Mouse (Mus musculus): ENCODE data around the gene Pcdh7. TPM values are rescaled to one million over a fixed set of nuclear protein-coding genes. Genes with fewer than 3 reads are reported as not detected.

Pcdh7 gene
- polyA plus RNA-seq, 1 experiment: 25.8 TPM

DNA sequence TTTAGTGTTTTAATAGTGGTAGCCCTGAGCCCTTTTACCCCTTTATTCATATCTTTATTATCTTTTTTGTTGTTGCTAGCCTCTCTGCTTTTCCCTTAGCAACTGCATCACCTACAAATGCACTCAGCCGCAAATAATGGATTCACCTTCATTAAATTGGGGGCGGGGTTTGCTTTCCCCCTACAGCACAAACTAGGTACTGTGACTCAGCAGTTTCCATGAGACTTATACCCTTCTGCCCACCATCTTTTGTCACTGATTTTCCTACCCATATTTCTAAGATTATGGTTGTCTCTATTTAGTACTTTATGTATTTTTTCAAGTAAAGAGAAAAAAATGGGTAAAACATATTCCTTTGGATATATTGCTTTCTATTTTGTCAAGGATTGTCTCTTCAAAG is 56.7 kb downstream of the Pcdh7 start:
- DNase-seq (ENCODE audit: low read depth): no peak
- no peak for TF ChIP-seq CTCF (IDR thresholded peaks at IDR 0.05; ENCODE audit: borderline replicate concordance, extremely low read depth, insufficient read depth, insufficient read length)
- no peak for TF ChIP-seq POLR2A (IDR thresholded peaks at IDR 0.05; ENCODE audit: borderline replicate concordance, extremely low read depth, insufficient read depth, insufficient read length, poor library complexity, severe bottlenecking)

DNA sequence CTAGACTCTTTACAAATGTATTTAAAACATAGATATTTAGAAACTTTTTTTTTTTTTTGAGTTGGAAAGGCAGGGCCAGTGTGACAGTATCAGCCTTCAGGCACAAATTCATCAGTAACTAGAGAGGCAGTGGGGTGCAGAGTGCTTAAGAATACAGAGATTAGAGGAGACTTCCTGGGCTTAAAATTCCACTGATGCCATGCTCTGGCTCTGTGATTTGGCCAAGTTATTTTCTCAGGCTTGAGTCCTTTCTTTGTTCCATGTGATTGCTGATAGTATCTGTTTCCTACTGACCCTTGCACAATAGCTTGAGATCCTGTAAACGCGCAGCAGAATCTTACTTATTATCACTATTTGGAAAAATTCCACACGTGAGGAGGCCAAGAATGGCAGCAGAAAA is 60.3 kb downstream of the Pcdh7 start:
- TF ChIP-seq CTCF (IDR thresholded peaks at IDR 0.05; ENCODE audit: borderline replicate concordance, extremely low read depth, insufficient read depth, insufficient read length) (no peak), POLR2A (IDR thresholded peaks at IDR 0.05; ENCODE audit: borderline replicate concordance, extremely low read depth, insufficient read depth, insufficient read length, poor library complexity, severe bottlenecking) (no peak)
- no peak for DNase-seq (ENCODE audit: low read depth)

- no peak for DNase-seq (ENCODE audit: low read depth)
- no peak for TF ChIP-seq POLR2A (IDR thresholded peaks at IDR 0.05; ENCODE audit: borderline replicate concordance, extremely low read depth, insufficient read depth, insufficient read length, poor library complexity, severe bottlenecking)
- no peak for TF ChIP-seq CTCF (IDR thresholded peaks at IDR 0.05; ENCODE audit: borderline replicate concordance, extremely low read depth, insufficient read depth, insufficient read length)
These were observed 62.2 kb downstream of the Pcdh7 start for GRCm38 (mm10) chr5:57779951-57780350.

GRCm38 (mm10) chr5:57780574-57780973 is 62.8 kb downstream of the Pcdh7 start:
- TF ChIP-seq CTCF (IDR thresholded peaks at IDR 0.05; ENCODE audit: borderline replicate concordance, extremely low read depth, insufficient read depth, insufficient read length) (no peak), POLR2A (IDR thresholded peaks at IDR 0.05; ENCODE audit: borderline replicate concordance, extremely low read depth, insufficient read depth, insufficient read length, poor library complexity, severe bottlenecking) (no peak)

DNA sequence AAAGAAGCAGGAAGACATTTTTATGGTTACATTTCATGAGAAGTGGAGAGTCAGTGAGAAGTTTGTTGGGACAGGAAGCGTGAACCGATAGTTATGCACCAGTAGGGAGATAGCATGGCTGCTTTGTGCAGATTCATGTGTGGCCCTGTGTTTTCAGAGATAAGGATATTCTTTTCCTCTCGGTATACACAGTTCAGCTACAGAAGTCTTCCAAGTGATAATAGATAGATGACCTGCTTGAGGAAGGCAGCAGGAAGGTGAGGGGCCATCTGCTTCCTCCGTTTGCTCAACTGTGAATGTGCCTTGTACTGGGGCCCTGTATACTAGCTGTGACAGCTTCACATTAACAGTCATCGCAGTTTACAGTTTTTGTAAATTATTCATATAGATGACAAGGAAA is 64.2 kb downstream of the Pcdh7 start:
- DNase-seq (ENCODE audit: low read depth): no peak
- TF ChIP-seq CTCF (IDR thresholded peaks at IDR 0.05; ENCODE audit: borderline replicate concordance, extremely low read depth, insufficient read depth, insufficient read length) (no peak), POLR2A (IDR thresholded peaks at IDR 0.05; ENCODE audit: borderline replicate concordance, extremely low read depth, insufficient read depth, insufficient read length, poor library complexity, severe bottlenecking) (no peak)

More at GRCm38 (mm10) chr5:57780574-57780973, 62.8 kb downstream of the Pcdh7 start:
- no peak for DNase-seq (ENCODE audit: low read depth)

- no peak for DNase-seq (ENCODE audit: low read depth)
- TF ChIP-seq CTCF (IDR thresholded peaks at IDR 0.05; ENCODE audit: borderline replicate concordance, extremely low read depth, insufficient read depth, insufficient read length) (no peak), POLR2A (IDR thresholded peaks at IDR 0.05; ENCODE audit: borderline replicate concordance, extremely low read depth, insufficient read depth, insufficient read length, poor library complexity, severe bottlenecking) (no peak)
These were observed 64.8 kb downstream of the Pcdh7 start for GRCm38 (mm10) chr5:57782546-57782945.

DNA sequence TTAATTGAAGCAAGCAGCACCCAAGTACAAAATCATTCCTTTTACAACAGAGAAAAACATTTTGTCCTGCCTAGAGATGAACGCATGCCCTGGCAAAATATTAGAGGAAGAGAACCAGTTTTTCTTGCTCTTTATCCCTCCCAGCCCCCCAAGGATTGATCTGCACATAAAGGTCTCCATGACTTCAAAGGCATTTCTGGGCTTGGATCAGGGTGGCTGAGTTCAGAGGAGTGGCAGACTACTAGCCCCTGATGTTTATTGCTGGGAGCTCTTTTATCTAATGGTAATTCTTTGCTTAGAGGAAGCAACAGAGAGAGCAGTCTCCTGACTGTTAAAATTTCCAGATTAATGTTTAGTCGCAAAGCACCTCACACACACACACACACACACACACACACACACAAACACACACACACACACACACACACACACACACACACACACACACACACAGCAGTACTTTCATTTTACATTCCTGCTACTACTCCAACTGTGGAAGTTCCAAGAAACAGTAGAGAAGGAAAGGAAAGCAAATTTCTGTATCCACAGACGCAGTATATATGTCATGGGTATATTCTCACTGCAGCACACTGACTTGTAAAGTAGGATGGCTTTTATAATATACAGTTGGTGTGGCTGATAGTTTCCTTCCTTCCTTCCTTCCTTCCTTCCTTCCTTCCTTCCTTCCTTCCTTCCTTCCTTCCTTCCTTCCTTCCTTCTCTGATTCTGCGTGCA is 71.2 kb downstream of the Pcdh7 start:
- peak; percentile 60 for DNase-seq (ENCODE audit: low read depth)

DNA sequence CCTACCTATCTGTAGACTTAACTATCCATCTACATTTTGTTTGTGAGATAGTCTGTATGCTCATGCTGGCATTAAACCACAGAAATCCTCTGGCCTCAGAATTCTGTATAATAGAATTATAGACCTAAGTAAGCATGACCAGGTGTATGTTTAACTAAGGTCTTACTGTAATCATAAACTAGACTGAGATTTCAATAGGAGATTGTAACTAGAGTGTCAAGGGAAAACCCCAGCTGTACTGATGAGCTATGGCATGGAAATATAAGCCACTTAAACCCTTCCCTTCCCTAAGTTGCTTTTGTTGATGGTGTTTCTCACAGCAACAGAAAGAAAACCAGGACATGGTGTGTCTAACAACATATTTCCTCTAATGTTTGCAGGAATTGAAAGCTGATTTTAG is 78.6 kb downstream of the Pcdh7 start:
- DNase-seq (ENCODE audit: low read depth): no peak
- TF ChIP-seq CTCF (IDR thresholded peaks at IDR 0.05; ENCODE audit: borderline replicate concordance, extremely low read depth, insufficient read depth, insufficient read length) (no peak), POLR2A (IDR thresholded peaks at IDR 0.05; ENCODE audit: borderline replicate concordance, extremely low read depth, insufficient read depth, insufficient read length, poor library complexity, severe bottlenecking) (no peak)

More for the DNA sequence above, 71.2 kb downstream of the Pcdh7 start:
- TF ChIP-seq POLR2A (IDR thresholded peaks at IDR 0.05; ENCODE audit: borderline replicate concordance, extremely low read depth, insufficient read depth, insufficient read length, poor library complexity, severe bottlenecking) (no peak), CTCF (IDR thresholded peaks at IDR 0.05; ENCODE audit: borderline replicate concordance, extremely low read depth, insufficient read depth, insufficient read length) (no peak)

GRCm38 (mm10) chr5:57797951-57798670 is 80.3 kb downstream of the Pcdh7 start:
- TF ChIP-seq POLR2A (IDR thresholded peaks at IDR 0.05; ENCODE audit: borderline replicate concordance, extremely low read depth, insufficient read depth, insufficient read length, poor library complexity, severe bottlenecking) (no peak), CTCF (IDR thresholded peaks at IDR 0.05; ENCODE audit: borderline replicate concordance, extremely low read depth, insufficient read depth, insufficient read length) (no peak)
- no peak for DNase-seq (ENCODE audit: low read depth)

GRCm38 (mm10) chr5:57803108-57803507 is 85.3 kb downstream of the Pcdh7 start:
- TF ChIP-seq POLR2A (IDR thresholded peaks at IDR 0.05; ENCODE audit: borderline replicate concordance, extremely low read depth, insufficient read depth, insufficient read length, poor library complexity, severe bottlenecking): no peak
- TF ChIP-seq CTCF (IDR thresholded peaks at IDR 0.05; ENCODE audit: borderline replicate concordance, extremely low read depth, insufficient read depth, insufficient read length): no peak
- no peak for DNase-seq (ENCODE audit: low read depth)

GRCm38 (mm10) chr5:57803890-57804289 is 86.1 kb downstream of the Pcdh7 start:
- no peak for TF ChIP-seq POLR2A (IDR thresholded peaks at IDR 0.05; ENCODE audit: borderline replicate concordance, extremely low read depth, insufficient read depth, insufficient read length, poor library complexity, severe bottlenecking)
- no peak for TF ChIP-seq CTCF (IDR thresholded peaks at IDR 0.05; ENCODE audit: borderline replicate concordance, extremely low read depth, insufficient read depth, insufficient read length)
- no peak for DNase-seq (ENCODE audit: low read depth)

All from brain, embryonic 14.5 days (tissue).